In genomic region chr7:100582727-100583236, GRCm38 (mm10) we compare ENCODE assay signal across 8 mouse cellular contexts. TPM values are rescaled to one million over a fixed set of nuclear protein-coding genes. Genes with fewer than 3 reads are reported as not detected.
A peak's percentile ranks its signal among the peaks of the same experiment; 100 is the strongest.
DNase-seq lines count a peak whose midpoint lies in the region; ATAC-seq and TF ChIP-seq lines count a peak whose summit lies in the region.

No protein-coding gene starts in this region.

- ATAC-seq in erythroid progenitor cell, adult 5-6 weeks (replicated peaks; ENCODE audit: low FRiP score, poor library complexity, severe bottlenecking), result peak; percentile 99
- ATAC-seq in heart, embryonic 12.5 days (ENCODE audit: insufficient number of reproducible peaks, low FRiP score), result peak; percentile 91
- ATAC-seq in kidney, postnatal 0 days (replicated peaks; ENCODE audit: low FRiP score, low read depth), result peak; percentile 95
- peak; percentile 91 for ATAC-seq in liver, embryonic 11.5 days (replicated peaks; ENCODE audit: low FRiP score)
- ATAC-seq in stomach, embryonic 14.5 days (ENCODE audit: insufficient number of reproducible peaks, insufficient read depth, low FRiP score, low read depth), result peak; percentile 84

- H3K4me3 ChIP-seq in heart, embryonic 12.5 days, result peak overlapping the region; percentile 72
- H3K4me3 ChIP-seq in kidney, postnatal 0 days (replicated peaks; ENCODE audit: low read depth, low read length), result peak overlapping the region; percentile 44
- H3K4me3 ChIP-seq in liver, embryonic 11.5 days (ENCODE audit: low read depth, low read length), result peak overlapping the region; percentile 57
- peak overlapping the region; percentile 51 for H3K4me3 ChIP-seq in stomach, embryonic 14.5 days (ENCODE audit: low read depth, low read length)

- no peak for TF ChIP-seq CTCF in kidney, postnatal 0 days (IDR thresholded peaks at IDR 0.05; ENCODE audit: low read depth)

- H3K4me2 ChIP-seq in heart, embryonic 12.5 days, result peak overlapping the region; percentile 69
- H3K4me2 ChIP-seq in kidney, postnatal 0 days (ENCODE audit: low read length), result peak overlapping the region; percentile 75
- peak overlapping the region; percentile 70 for H3K4me2 ChIP-seq in liver, embryonic 11.5 days
- H3K4me2 ChIP-seq in stomach, embryonic 14.5 days (replicated peaks; ENCODE audit: low read depth, low read length), result peak overlapping the region; percentile 69

- peaks cover 10% of the 10 kb centered on the region for H3K4me1 ChIP-seq in heart, embryonic 12.5 days (replicated peaks)
- H3K4me1 ChIP-seq in kidney, postnatal 0 days (replicated peaks; ENCODE audit: insufficient read depth, low read length), result peaks cover 6% of the 10 kb centered on the region; the same call in 1 of the 2 replicates
- H3K4me1 ChIP-seq in liver, embryonic 11.5 days (replicated peaks; ENCODE audit: control insufficient read depth, insufficient read depth, low read length), result peaks cover 7% of the 10 kb centered on the region; the same call in 1 of the 2 replicates
- no peaks in the 10 kb centered on the region for H3K4me1 ChIP-seq in stomach, embryonic 14.5 days (ENCODE audit: control insufficient read depth, insufficient read depth, low read length)

- no peaks in the 10 kb centered on the region for H3K9me3 ChIP-seq in heart, embryonic 12.5 days (replicated peaks)
- H3K9me3 ChIP-seq in kidney, postnatal 0 days (replicated peaks; ENCODE audit: low read length), result no peaks in the 10 kb centered on the region
- H3K9me3 ChIP-seq in liver, embryonic 11.5 days (ENCODE audit: control insufficient read depth, low read length), result no peaks in the 10 kb centered on the region
- no peaks in the 10 kb centered on the region for H3K9me3 ChIP-seq in stomach, embryonic 14.5 days (ENCODE audit: control insufficient read depth, low read depth, low read length)

- DNase-seq in CD4-positive helper T cell, adult 2 months (ENCODE audit: low read depth, low spot score), result peak; percentile 89
- peak; percentile 86 for DNase-seq in brain, embryonic 18.5 days (ENCODE audit: low read depth, low spot score)
- DNase-seq in kidney, postnatal 0 days (ENCODE audit: low spot score), result peak; percentile 94
- peak; percentile 91 for DNase-seq in liver, embryonic 11.5 days (ENCODE audit: low spot score)
- DNase-seq in naive thymus-derived CD4-positive, alpha-beta T cell, adult 2 months (ENCODE audit: low read depth), result peak; percentile 93

- WGBS in heart, embryonic 12.5 days, result under 1% methylated on average over 31 of the region's 31 CpGs
- WGBS in kidney, postnatal 0 days, result under 1% methylated on average over 31 of the region's 31 CpGs
- WGBS in liver, embryonic 11.5 days, result under 1% methylated on average over 31 of the region's 31 CpGs
- WGBS in stomach, embryonic 14.5 days, result under 1% methylated on average over 31 of the region's 31 CpGs

- peak overlapping the region; percentile 87 for H3K9ac ChIP-seq in heart, embryonic 12.5 days
- peak overlapping the region; percentile 68 for H3K9ac ChIP-seq in kidney, postnatal 0 days (ENCODE audit: low read depth, low read length)
- H3K9ac ChIP-seq in liver, embryonic 11.5 days (ENCODE audit: low read depth, low read length), result peak overlapping the region; percentile 72
- H3K9ac ChIP-seq in stomach, embryonic 14.5 days (replicated peaks; ENCODE audit: low read depth, low read length), result peak overlapping the region; percentile 52

- peaks cover 4% of the 10 kb centered on the region; the same call in 1 of the 2 replicates for H3K36me3 ChIP-seq in heart, embryonic 12.5 days
- H3K36me3 ChIP-seq in kidney, postnatal 0 days (ENCODE audit: insufficient read depth, low read length), result no peaks in the 10 kb centered on the region
- no peaks in the 10 kb centered on the region for H3K36me3 ChIP-seq in liver, embryonic 11.5 days (ENCODE audit: control insufficient read depth, insufficient read depth, low read length)
- H3K36me3 ChIP-seq in stomach, embryonic 14.5 days (ENCODE audit: control insufficient read depth, insufficient read depth, low read length), result no peaks in the 10 kb centered on the region

- no peaks in the 10 kb centered on the region for H3K27me3 ChIP-seq in heart, embryonic 12.5 days (replicated peaks)
- no peaks in the 10 kb centered on the region for H3K27me3 ChIP-seq in kidney, postnatal 0 days (ENCODE audit: insufficient read depth, low read length)
- no peaks in the 10 kb centered on the region for H3K27me3 ChIP-seq in liver, embryonic 11.5 days (replicated peaks; ENCODE audit: control insufficient read depth, insufficient read depth, low read length)
- no peaks in the 10 kb centered on the region for H3K27me3 ChIP-seq in stomach, embryonic 14.5 days (ENCODE audit: control insufficient read depth, insufficient read depth, low read length)

- H3K27ac ChIP-seq in heart, embryonic 12.5 days (ENCODE audit: poor library complexity, severe bottlenecking), result peak overlapping the region; percentile 86
- H3K27ac ChIP-seq in kidney, postnatal 0 days, result peak overlapping the region; percentile 78
- H3K27ac ChIP-seq in liver, embryonic 11.5 days (ENCODE audit: low read depth, low read length), result peak overlapping the region; percentile 40; the same call in 1 of the 2 replicates
- H3K27ac ChIP-seq in stomach, embryonic 14.5 days (ENCODE audit: low read length), result peak overlapping the region; percentile 90

RNA-seq across cellular contexts. Expression of gene Rab6a, which starts 24.4 kb away (rescaled TPM):
- 93.0 and 120 TPM in 2 replicates for total RNA-seq in erythroid progenitor cell, adult 5-6 weeks (2015; ENCODE audit: low replicate concordance)
- total RNA-seq in erythroid progenitor cell, adult 5-6 weeks (2017; ENCODE audit: low replicate concordance), result 115 and 117 TPM in 2 replicates
- 122 and 124 TPM in 2 replicates for polyA plus RNA-seq in heart, embryonic 12.5 days (2016; fragmentation: Nextera tagmentation; extraction: Ambion mirVana)
- 90.7 and 94.6 TPM in 2 replicates for polyA plus RNA-seq in kidney, postnatal 0 days (2015; fragmentation: Nextera tagmentation; extraction: Ambion mirVana)
- polyA plus RNA-seq in liver, embryonic 11.5 days (2014; fragmentation: Nextera tagmentation; extraction: Ambion mirVana), result 81.6 and 85.7 TPM in 2 replicates
- polyA plus RNA-seq in stomach, embryonic 14.5 days (2014; fragmentation: Nextera tagmentation; extraction: Ambion mirVana), result 109 and 125 TPM in 2 replicates

RNA-seq across cellular contexts. Expression of gene Mrpl48, which starts 25.3 kb away (rescaled TPM):
- 18.9 and 23.8 TPM in 2 replicates for total RNA-seq in erythroid progenitor cell, adult 5-6 weeks (2015; ENCODE audit: low replicate concordance)
- total RNA-seq in erythroid progenitor cell, adult 5-6 weeks (2017; ENCODE audit: low replicate concordance), result 8.5 and 19.1 TPM in 2 replicates
- polyA plus RNA-seq in heart, embryonic 12.5 days (2016; fragmentation: Nextera tagmentation; extraction: Ambion mirVana), result 74.3 and 76.2 TPM in 2 replicates
- polyA plus RNA-seq in kidney, postnatal 0 days (2015; fragmentation: Nextera tagmentation; extraction: Ambion mirVana), result 105 and 107 TPM in 2 replicates
- 78.9 and 81.2 TPM in 2 replicates for polyA plus RNA-seq in liver, embryonic 11.5 days (2014; fragmentation: Nextera tagmentation; extraction: Ambion mirVana)
- polyA plus RNA-seq in stomach, embryonic 14.5 days (2014; fragmentation: Nextera tagmentation; extraction: Ambion mirVana), result 89.8 and 94.8 TPM in 2 replicates

RNA-seq across cellular contexts. Expression of gene Coa4, which starts 45.9 kb away (rescaled TPM):
- total RNA-seq in erythroid progenitor cell, adult 5-6 weeks (2015; ENCODE audit: low replicate concordance), result 4.2 and 20.9 TPM in 2 replicates
- 3.9 and 6.8 TPM in 2 replicates for total RNA-seq in erythroid progenitor cell, adult 5-6 weeks (2017; ENCODE audit: low replicate concordance)
- polyA plus RNA-seq in heart, embryonic 12.5 days (2016; fragmentation: Nextera tagmentation; extraction: Ambion mirVana), result 18.9 and 19.2 TPM in 2 replicates
- polyA plus RNA-seq in kidney, postnatal 0 days (2015; fragmentation: Nextera tagmentation; extraction: Ambion mirVana), result 21.7 and 21.9 TPM in 2 replicates
- polyA plus RNA-seq in liver, embryonic 11.5 days (2014; fragmentation: Nextera tagmentation; extraction: Ambion mirVana), result 26.3 and 27.5 TPM in 2 replicates
- polyA plus RNA-seq in stomach, embryonic 14.5 days (2014; fragmentation: Nextera tagmentation; extraction: Ambion mirVana), result 23.9 and 24.3 TPM in 2 replicates

Comparison
In these comparisons a context has a peak if more than half of its experiments do, and no peak if none do; other contexts are left out.
1. Peak in every context shown above with its lines: DNase-seq, ATAC-seq, H3K4me3 ChIP-seq and H3K27ac ChIP-seq.
2. H3K27ac ChIP-seq: peak in every context shown above with its lines; median percentile 90 in stomach, embryonic 14.5 days; 86 in heart, embryonic 12.5 days; 78 in kidney, postnatal 0 days; 40 in liver, embryonic 11.5 days.